Mouse (Mus musculus) urinary bladder, postnatal 14 days (tissue): ENCODE data around the gene 2900026A02Rik.
A peak's percentile ranks its signal among the peaks of the same experiment; 100 is the strongest.

Source experiments
- DNase-seq: peaks from one replicate; pipeline ENCODE4 v3.0.0; 2021; ENCODE audit warnings: low spot score

The 2900026A02Rik gene

DNA sequence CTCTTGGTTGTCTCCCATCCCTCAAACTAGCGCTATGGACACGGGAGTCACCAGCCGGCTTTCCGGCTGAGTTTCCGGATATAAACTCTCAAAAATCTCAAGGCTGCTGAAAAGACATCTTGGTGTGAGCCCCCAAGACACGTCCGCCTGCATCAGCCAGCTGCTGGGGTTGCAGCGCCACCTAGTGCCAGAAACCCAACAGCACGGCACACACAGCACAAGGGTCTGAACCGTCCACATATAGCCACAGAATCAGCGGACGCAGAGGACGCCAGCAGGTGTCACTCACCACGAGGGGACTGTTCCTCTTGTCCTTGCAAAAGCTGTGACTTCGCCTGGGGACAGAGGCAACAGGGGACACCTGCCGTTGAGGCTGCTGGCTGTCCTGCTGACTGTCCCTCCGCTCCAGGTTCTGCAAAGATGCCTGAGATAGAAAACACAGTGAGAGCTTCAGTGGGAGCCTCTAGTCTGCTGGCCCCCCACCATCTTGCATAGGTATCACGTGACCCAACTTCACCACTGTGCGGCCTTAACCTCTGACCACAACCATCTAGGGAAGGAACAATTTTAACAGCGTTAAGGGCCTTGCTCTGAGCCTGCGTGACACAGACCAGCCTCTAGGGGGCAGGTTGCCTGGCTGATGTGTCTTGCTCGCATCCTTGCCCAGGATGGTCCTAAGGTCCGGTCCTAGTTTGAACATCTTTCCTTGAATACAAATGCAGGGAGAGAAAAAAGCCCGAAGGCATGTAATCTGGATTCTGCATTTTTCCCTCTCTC lies 45.9 kb downstream of the 2900026A02Rik start:
- DNase-seq: peak; percentile 47

DNA sequence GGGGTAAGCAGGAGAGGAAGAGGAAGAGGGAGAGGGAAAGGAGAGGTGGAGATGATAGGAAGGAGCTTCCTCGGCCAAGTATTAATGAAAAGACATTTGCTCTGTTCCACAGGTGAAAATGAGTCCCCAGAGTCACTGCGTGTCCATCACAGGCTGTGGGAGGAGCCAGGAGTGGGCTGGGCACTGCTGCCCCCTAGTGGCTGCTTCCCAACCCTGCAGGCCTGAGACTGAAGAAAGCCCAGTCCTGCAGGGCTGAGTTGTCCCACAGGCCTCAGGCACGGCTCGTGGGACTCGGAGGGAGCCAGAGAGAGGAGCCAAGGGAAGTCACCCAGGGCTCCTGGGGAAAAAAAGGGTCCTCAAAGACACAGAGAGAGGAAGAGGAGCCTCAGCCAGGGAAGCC lies 47.7 kb downstream of the 2900026A02Rik start:
- peak; percentile 73 for DNase-seq

DNA sequence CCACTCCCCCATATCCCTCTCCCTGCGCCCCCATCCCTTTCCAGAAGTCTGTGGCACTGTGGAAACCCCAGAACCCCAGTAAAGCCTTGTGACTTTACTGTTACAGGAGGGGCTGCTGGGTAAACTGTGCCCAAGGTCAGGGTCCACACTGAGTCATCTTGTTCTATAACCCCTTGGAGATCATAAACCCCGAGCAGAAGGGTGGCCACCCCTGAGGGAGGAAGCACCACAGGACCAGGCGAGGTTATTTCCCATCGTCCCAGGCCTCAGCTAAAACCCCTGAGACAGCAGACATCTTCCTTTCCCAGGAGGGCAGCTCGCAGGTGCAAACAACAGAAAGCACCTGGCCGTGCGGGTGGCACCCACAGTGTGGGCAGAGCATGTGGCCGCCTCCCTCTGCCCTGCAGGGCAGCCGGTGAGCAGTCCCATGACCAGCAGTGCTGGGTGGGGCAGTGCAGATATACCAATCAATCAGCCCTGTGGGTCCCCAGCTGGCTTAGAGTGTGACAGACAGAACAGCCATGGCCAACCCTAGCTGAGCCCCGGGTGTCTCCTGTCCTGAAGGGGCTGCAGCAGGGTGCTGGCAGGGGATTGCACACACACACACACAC lies 49.0 kb downstream of the 2900026A02Rik start:
- no peak for DNase-seq

DNA sequence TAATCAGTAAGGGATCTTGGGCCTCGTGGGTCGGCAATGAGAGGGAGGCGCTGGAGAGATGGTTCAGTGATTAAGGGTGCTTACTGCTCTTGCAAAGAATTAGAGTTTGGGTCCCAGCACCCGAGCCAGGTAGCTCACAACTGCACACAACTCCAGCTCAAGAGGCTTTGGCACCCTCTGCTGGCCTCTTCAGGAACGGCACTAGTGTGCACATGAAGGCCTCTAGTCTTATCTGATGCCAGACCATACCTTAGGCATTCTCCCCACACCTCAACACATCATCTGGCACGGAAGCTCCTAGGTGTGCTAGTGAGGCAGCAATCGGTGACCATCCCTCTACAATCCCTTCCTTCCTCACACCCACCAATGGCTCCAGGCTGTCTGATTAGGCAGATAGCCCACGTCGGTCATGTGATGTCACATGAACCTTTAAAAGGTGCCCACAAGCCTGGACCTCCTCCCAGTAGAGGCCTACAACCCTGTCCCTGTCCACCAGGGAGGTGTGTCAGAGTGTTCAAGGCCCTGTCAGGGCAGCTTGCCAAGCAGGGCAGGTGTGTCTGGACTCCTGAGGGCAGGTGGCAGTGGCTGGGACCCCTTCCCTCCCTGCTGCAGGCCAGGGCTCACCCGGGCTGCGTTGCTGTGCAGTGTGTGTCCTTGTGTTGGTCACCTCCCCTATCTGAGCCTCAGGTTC lies 50.8 kb downstream of the 2900026A02Rik start:
- no peak for DNase-seq

DNA sequence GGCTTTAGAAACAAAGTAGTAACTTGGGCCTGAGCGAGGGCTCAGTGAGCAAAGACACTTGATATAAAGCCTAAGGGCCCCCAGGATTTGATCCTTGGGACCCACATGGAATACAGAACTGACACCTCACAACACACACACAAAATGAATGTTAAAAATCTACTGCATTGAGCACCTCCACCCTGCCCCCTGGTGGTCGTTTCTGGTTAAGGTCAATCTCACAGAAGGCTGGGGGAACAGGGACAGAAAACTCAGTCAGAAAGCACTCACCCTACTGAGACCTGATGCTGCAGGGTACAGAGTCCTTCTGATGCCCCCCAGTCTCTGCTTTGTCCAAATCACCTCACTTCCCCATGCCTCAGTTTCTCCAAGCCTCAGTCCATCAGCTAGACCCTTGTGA lies 53.3 kb downstream of the 2900026A02Rik start:
- peak; percentile 57 for DNase-seq

DNA sequence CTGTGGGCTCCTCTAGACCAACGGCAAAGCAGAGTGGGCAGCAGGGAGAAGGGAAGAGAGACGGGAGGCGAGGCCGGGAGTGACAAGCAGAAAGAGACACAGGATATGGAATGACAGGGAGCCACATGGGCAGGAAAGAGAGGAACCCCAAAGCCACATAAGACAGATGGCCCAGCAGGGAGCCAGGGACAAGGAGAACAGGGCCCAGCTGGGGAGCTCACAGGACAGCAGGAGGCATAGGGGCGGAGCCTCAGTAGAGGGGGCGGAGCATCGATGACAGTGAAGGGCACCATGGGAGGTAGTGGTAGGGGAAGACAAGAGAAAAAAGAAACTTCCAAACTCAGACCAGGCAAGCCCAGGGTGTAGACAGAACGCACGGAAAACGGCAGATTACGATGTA lies 55.6 kb downstream of the 2900026A02Rik start:
- no peak for DNase-seq

DNA sequence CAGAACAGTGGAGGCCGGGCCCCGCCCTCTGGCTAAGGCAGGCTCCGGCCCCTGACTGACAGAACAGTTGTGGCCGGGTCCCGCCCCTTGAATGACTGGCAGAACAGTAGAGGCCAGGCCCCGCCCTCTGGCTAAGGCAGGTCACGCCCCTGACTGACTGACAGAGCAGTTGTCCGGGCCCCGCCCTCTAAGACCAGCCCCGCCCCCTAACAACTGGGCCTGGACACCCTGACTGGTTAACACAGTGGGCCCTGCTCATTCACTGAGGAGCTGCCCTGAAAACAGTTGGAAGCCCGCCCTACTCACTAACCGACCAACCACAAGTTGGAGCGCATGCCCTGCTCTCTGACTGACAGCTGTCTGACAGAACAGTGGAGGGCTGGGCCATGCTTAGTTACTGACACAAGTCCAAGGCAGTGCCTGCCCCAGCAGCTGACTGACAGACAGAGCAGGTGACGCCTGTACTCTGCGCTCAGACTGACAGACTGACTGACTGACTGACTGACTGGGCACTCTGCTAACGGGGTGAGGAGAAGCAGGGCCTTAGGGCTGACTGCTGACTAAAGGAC lies 56.1 kb downstream of the 2900026A02Rik start:
- DNase-seq: peak; percentile 79

DNA sequence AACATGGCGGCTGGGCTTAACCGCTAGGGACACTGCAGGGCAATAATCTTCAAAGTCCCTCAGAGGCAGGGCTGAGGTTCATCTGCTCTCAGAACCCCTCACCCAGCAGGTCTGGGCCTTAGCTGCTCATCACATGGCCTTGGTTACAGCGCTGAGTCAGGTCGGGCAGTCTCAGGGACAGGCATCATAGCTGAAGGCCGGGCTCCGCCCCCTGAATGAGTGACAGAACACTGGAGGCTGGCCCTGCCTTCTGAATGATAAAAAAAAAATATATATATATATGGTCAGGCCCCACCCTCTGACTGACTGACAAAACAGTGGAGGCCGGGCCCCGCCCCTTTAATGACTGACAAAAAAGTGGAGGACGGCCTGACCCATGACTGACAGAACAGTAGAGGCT lies 56.6 kb downstream of the 2900026A02Rik start:
- peak; percentile 45 for DNase-seq

DNA sequence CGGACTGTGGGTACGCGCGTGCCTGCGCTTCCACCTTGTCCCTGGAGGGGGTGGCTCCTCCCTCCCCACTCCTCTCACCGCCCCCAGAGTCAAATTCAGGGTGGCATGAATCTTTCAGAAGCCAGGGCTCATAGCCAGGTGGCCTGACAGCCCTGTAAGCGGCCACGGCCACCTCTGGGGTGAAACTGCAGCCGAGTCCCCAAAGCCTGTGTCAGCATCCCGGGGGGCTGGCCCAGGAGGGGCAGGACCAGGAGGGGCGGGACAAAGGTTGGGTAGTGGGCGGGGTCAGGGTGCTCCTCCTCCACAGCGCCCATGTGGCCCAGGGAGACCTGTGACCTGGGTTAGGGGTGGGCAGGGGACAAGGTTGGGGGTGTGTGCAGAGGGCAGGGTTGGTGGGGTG lies 57.9 kb downstream of the 2900026A02Rik start:
- DNase-seq: no peak

DNA sequence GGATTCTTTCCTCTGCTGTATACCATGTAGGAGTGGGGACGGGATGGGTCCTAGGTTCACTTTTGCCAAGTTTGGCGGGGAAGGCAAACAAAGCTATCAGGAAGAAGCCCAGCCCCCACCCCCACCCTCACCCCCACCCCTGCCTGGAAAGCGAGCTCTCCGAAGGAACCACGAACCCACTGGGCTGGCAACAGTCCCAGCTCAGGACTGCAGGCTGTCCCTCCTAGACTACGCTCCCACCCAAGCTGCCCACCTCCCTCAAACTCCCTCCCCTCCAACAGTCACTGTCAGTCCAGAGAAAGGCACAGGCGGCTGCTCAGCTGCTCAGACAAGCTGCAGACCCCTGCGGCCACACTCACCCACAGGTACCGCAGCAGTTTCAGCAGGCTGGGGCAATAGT lies 58.3 kb downstream of the 2900026A02Rik start:
- no peak for DNase-seq

DNA sequence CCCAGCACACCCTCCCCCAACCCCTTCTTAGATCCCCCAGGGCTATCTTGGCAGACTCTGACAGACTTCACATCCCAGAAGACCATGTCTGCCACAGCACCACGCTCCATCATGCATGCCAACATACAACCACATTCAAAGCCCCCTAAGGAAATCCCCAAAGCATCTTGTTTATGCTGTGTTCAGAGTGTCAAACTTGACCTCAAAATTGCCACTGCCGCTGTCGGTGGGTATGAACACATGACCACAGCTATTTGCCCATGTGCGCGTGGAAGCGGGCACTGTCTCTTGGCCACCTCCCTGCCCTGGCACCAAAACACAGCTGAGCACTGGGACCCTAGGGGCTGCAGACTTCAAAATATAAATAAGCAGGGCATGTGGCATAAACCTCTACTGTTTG lies 59.5 kb downstream of the 2900026A02Rik start:
- DNase-seq: no peak

DNA sequence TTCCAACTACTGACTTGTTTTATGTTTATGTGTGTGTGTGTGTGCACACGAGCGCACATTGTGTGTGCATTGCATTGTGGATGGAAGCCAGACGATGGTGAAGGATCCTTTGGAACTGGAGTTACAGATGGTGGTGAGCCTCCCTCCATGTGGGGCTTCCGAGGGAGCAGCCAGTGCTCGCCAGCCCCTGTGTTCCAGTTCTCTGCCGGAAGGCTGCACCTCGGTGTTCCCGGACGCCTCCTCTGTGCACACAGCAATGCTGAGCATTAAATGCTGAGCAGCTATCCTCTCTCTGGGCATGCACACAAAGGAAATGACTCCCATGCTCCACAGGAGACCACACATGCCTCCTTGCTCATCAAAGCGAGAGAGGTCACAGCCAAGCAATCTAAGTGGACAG lies 60.7 kb downstream of the 2900026A02Rik start:
- no peak for DNase-seq

DNA sequence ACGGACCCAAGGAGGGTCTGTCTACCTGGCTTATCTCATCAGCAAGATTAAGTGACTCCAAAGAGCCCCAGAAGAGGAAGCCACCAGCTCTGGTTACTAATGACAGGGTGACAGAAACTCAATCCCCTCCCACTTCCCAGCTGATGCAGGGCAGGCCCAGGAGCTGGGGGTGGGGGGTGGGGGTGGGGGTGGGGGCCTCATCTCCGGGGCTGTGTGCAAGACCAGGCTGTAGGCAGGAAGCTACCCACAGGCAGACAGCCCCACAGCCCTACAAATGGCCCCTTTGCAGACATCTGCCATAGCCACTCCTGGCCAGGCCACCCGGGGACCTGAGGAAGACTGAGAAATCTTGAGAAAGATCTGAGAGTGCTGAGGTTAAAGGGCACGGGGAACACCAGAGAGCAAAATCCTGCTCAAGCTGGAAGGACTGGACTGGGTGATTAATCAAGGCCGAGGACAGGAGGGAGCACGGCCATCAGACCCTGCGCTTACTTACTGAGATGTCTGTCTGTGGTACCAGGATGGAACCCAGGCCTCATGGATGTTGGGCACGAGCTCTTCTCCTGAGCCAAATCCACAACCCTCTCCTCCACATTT lies 62.2 kb downstream of the 2900026A02Rik start:
- no peak for DNase-seq

DNA sequence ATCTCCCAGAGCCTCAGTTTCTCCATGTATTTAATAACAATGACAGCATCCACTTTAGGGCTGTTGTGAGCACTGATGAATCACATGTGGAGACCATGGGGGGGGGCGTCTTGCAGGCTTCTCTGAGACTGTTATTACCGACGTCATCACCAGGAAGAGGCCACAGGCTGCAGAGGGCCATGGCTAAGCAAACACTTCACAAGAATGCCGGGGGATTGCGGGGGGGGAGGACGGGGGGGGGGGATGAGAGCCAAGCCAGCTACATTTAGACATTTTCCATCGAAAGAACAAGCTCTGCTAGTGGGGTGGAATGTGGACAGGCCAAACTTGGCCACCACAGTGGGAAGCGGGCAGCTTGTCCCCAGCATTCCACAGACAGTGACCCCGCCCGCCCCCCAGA lies 63.4 kb downstream of the 2900026A02Rik start:
- no peak for DNase-seq

DNA sequence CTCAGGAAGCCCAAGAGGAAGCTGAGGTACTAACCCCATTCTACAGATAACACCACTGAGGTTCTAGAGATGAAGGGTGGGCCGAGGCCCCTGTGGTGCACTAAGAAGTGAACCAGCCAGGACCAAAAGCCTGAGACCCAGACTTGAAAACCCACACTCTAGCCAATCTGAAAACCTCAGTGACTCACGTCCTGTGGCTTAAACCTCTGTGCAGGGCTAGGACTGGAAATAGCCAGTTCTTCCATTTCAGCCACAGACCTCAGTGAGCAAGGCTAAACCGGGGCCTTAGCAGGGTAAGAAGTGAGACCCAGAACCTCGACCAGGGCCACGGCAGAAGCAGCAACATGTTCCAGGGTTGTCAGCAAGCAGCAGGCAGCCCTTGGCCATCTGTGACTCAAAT lies 64.0 kb downstream of the 2900026A02Rik start:
- DNase-seq: no peak

DNA sequence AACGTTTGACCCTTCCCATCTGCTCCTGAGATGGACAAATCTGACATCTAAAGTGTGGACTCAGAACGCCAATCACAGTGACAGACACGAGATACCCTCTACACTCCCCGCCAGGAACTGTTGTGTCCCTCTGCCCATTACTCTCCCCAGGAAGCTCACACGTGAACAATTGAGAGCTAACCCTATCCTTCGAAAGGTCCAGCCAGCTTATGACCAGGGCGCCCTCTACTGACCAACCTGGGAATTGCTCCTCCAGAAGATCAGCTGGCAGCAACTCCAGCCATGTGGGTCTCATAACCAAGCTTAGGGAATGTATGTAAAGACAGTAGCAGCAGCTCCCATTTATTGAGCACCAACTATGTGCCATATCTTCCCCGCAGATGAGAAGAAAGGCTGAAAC lies 65.9 kb downstream of the 2900026A02Rik start:
- peak; percentile 84 for DNase-seq

DNA sequence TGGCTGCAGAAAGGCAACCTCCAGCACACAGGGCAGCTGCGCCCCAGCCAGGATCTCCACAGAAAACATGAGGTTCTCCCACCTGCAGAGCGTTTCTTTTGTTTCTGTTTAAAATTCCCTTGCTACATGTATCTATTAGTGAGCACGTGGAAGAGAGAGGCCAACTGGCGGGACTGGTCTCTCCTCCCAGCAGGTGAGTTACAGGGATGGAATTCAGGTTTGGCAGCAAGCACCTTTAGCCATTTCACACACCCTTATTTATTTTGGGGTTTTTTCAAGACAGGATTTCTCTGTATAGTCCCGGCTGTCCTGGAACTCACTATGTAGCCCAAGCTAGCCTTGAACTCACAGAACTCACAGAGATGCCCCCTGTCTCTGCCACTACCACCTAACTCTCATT lies 66.6 kb downstream of the 2900026A02Rik start:
- peak; percentile 63 for DNase-seq

DNA sequence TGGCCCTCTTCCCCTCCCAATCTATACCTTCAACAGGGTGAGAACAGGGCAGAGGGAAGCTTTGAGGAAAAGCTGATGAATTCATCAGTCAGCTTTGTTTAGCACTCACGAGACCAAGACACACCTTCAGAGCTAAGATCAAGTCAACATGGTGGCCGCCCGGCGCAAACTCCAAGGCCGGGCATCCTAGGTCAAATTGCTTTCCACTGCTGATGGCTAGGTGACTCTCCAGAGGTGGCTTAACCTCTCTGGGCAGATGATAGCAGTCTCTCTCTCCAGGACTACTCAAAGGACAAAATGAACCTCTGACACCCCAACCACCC lies 67.6 kb downstream of the 2900026A02Rik start:
- no peak for DNase-seq

DNA sequence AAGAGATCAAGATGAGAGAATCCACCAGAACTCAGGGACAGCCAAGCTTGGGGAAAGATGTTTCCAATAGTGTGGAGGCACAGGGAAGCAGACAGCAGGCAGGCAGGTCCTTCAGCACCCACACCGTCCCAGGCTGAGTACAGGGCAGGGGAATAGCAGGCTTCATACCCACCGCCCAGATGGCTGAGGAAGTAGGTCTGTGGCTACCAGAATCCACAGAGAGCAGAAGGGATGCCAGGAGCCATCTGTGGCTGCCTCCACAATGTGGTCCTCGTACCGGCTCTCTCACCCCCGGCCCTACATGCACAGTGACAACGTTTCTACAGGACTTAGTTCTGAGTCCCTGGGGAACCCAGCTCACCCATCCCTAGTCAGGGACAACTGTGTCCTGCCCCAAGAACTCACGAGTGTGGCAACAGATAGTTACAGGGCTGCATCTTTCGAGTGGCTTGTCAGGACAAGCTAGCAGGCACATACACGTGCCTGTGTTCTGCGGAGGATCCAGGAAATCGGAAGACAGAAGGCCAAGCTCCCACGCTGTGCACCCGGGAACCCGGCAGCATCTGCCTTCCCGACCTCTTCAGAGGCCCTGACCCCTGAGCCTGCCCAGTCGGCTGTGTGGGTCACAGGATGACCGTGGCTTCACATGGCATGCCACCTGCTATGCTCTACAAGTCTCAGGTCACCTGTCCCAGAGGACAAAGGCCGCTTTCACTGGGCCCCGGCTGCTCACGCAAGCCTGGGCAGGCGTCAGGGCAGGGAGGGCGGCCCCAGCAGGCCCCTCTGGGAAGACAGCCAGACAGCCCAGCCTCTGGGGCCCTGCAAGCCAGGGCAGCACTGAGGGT lies 68.2 kb downstream of the 2900026A02Rik start:
- DNase-seq: peak; percentile 87

DNA sequence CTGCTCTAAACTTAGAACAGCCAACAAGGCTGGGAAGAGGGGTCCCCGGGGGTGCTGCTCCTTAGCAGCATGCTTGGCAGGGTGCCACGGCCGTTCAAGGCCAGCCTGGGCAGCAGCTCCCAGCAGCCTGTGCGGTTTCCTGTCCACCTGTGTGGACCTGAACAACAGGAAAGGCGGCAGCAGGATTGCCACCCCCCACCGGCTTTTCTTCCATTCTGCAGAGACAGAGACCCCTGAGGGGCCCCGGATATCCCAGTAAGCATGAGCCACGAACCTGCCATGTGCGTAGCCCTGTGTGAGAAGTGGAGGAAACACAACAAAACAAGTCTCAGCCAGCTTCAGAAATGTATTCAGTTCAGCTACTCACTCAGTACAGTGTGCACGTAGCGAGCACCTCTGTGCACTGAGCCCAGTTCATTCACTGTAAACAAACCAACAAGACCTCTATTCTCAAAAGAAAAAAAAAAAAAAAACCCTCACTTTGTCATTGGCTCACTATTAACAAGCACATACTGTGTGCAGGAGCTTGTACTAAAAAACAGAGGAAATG lies 69.4 kb downstream of the 2900026A02Rik start:
- DNase-seq: peak; percentile 50

DNA sequence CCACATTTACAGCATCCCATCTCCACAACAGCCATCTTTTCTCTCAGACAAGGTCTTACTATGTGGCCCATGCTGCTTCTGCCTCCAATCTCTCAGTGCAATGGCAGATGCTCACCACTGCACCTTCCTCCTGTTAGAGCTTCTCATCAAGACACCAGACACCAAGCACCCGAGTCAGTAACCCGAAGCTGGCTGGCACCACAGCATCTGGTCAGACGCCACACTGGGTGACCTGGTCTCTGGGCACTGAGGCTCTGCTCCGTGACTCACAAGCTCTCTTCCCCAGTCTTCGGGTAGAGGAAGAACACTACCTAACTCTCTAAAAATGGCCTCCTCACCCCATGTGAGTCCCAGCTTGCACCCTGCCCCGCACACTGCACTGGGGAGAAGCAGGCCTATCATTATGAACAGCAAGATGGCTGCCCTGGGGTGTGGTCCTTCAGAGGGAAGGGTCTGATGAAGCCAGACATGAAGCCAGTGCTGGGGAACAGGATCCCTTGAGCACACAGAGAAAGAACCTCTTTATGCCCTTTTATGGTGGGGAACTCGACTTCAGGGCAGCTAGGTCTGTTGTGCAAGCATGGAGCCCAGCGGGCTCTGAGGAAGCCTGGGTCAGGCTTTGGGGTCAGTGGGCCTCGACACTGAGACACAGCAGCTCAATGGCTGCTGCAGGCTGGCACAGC lies 70.0 kb downstream of the 2900026A02Rik start:
- no peak for DNase-seq
